Mouse (Mus musculus): Measurements from ENCODE around the gene Npepl1.

Gene Npepl1

DNA sequence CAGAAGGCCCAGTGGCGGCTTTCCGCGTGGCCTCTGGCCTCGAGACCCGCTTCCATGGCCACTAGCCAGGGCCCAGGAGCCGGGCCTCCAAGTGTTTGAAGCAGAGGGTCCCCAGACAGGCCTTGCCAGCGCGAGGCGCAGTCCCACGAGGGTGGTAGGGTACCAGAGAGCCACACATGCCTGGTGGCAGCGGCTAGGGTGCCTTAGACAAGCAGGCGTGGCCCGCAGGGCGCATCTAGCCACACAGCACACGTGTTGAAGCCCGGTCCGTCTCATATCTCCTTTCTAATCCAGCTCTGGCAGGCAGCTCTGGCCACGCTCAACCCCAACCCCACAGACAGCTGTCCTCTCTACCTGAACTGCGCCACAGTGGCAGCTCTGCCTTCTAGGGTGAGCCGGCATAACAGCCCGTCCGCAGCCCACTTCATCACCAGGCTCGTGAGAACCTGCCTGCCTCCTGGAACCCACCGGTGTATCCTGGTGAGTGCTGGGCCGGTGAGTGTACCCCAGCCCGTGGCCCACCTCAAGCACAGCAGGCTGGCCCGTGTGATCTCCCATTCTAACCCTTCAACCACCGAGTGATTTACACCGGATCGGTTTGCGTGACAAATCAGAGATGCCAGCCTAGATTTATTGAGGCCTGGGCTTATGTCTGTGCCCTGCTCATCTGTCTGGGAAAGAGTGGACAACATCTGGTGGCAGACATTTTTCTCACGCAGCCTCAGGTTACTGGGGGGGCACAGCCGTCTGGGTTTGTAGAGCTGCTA is 817 bp downstream of the Npepl1 start:
- peak; percentile 59 for DNase-seq

- no peak for DNase-seq
Observed at GRCm38 (mm10) chr2:174112931-174113330, 2.8 kb downstream of the Npepl1 start.

GRCm38 (mm10) chr2:174114148-174114864 is 4.2 kb downstream of the Npepl1 start:
- no peak for DNase-seq

DNA sequence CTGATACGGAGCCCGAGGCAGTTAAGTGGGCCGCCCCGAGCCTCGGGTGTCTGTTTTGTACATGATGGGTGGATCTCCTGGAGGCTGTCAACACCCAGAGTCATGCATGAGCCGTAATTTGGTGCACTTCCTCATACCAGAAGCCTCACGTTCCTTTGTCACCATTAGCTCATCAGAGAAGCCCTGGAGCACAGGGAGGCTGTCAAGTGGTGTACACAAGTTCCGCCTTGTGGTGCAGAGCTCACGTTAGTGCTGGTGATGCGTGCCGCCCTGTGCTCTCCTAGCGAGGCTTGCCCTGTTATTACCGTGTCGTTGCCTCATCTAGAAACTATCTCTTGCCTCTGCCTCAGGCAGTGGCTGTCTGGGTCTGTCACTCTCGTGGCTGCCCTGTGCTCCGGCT is 6.8 kb downstream of the Npepl1 start:
- no peak for DNase-seq

GRCm38 (mm10) chr2:174118141-174118540 is 8.0 kb downstream of the Npepl1 start:
- no peak for DNase-seq

GRCm38 (mm10) chr2:174119259-174119658 is 9.1 kb downstream of the Npepl1 start:
- DNase-seq = no peak

- no peak for DNase-seq
Observed at GRCm38 (mm10) chr2:174120631-174121030, 10.5 kb downstream of the Npepl1 start.

DNA sequence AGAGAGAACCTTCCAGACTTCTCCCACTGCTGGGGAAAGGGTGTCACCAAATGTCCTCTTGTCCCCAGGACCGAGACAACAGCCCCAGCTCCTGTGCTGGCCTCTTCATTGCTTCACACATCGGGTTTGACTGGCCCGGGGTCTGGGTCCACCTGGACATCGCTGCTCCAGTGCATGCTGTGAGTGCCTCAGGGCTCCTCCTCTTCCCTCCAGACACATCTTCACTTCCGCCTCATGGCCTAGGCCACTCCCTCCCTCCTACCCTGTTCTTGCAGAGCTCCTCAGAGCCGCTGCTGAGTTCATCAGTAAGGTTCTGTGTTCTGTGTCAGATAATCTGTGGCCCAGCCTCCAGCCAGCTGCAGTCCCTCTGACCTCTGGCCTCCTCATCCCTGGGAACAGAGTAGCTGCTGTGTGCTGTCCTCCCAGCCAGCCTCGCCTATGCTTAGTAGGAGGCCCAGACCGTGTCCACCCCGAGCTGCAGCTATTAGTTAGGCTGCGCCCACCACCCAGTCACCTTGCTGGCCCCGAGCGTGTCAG is 11.3 kb downstream of the Npepl1 start:
- no peak for DNase-seq

GRCm38 (mm10) chr2:174122331-174122730 is 12.2 kb downstream of the Npepl1 start:
- DNase-seq = no peak

GRCm38 (mm10) chr2:174123731-174124130 is 13.6 kb downstream of the Npepl1 start:
- DNase-seq = no peak

- peak; percentile 54 for DNase-seq
Observed at GRCm38 (mm10) chr2:174126522-174127375, 16.6 kb downstream of the Npepl1 start.

DNA sequence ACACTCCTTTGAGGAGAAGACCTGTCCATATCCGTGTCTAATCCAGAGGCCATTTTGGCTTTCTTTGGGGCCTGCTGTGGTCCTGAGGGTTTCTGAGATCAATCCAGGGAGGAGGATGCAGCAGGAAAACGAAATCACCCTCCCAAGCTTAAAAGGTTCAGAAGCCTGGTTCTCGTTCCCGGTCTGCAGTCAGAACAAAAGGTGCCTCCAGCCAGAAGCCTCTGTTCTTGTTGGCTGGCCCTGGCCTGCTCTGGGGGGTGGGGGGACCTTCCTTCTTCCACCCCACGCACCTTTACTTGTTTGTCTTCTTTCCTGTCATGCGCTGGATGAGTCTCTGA is 17.2 kb downstream of the Npepl1 start:
- no peak for DNase-seq

DNA sequence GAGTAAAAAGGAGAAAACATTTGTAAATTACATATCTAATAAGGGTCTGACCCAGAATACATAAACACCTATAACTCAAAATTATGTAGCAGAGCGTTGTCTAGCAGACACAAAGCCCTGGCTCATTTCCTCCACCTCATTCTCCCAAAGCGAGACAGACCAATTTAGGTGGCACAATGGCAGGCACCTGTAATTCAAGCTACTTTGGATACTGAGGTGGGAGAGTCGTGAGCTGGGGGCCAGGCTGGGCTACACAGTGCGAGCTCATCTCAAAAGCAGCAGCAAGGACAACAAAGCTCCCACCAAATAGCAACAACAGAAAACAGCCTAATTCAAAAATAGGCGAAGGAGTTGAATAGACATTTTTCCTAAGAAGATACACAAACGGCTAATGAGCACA is 18.8 kb downstream of the Npepl1 start:
- DNase-seq = no peak

DNA sequence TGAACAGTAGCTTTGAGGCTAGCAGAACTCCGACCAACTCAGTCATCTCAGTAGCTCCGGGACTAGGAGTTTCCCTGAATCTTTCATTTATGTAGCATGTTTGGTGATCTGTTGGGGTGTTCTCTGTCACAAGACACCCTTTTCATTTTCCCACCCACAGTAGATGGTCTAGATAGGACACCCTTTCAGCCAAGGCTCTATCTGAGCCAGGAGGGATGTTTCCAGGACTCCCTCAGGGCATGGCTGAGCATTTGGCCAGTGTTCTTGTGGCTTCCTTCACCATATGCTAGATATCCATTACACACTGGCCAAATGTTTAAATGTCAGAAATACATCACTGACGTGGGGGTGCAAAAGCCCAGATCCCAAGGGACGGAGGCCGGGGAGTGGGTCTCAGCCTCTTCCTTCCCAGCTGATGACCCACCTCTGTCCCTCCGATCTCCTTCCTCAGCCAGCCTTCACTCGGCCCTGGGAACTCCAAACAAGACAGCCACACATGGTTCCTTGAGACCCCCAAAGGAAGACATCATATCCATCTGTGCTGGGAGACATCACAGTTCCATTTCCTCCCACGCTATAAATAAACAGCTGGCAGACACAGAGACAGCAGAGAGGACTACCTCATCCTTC is 20.4 kb downstream of the Npepl1 start:
- no peak for DNase-seq

DNA sequence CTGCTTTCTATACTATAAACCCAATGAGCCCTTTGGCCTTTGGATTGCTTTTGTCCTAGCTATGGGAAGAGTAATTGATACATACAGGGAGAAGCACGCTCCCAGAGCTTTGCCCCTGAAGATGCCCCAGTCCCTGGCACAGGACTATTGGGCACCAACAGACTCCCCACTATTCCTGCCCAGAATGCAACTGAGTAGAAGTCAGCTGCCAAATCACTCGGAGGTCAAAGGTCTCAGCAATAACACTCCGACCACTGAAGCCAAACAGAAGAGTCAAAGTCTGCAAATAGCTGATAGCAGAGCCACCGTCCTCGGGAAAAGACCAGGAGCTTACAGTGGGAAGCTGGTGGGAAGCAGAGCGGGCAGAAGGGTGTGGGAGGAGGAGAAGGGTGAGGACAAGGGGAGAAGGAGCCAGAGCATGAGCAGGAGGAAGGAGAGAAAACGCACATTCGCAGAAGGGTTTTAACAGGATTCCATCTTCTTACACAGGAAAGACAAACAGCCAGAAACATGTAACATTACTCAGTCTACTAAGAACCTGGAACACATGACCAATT is 22.3 kb downstream of the Npepl1 start:
- DNase-seq = no peak

DNA sequence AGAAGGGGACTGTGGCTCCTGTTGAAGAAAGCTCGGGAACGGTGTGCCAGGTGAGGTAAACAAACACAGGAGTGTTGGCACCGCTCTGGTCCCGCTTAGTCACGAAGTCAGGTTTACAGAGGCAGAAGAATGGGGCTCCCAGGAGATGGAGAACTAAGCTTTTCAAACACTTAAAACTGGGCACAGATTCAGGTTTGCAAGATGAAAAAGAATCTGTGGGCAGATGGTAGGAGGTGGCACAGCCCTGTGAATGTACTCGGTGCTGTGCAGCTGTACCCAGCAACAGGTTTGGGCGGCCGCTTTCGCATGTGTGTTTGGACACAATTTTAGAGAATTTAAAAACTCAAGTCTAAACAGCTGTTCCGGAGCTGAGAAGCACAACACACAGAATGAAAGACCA is 48.9 kb downstream of the Npepl1 start:
- no peak for DNase-seq

DNA sequence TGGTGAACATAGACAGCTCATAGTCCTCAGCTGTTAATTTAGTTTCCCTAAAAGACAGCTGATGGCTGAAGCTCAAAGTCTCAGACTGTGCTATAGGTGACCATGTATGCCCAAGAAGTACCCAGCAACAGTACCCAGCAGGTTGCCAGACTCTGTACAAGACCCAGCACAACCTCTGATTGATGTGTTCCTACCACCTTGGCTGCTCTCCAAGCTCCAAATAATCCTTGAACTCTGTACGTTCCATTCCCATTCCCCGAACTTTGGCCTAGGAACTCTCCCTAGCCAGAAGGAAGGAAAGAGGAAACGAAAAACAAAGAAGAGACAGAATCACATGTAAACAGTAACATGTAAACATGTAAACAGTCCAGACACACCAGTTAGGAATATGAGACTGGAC is 50.3 kb downstream of the Npepl1 start:
- DNase-seq = no peak
